Mouse (Mus musculus): Measurements from ENCODE around the gene Zpbp2. TPM values are rescaled to one million over a fixed set of nuclear protein-coding genes. Genes with fewer than 3 reads are reported as not detected.

Gene Zpbp2
- total and polyA plus RNA-seq, 2 experiments from 2014 or later: not detected

- DNase-seq: no peak
- 61% methylated on average over 12 of the region's 12 CpGs for WGBS
These were observed 4.3 kb downstream of the Zpbp2 start for GRCm38 (mm10) chr11:98555124-98555700.

GRCm38 (mm10) chr11:98560942-98561341, 10.0 kb downstream of the Zpbp2 start:
- H3K4me1 ChIP-seq (ENCODE audit: insufficient read depth): no peaks in the 10 kb centered on the region
- no peak overlapping the region for H3K9ac ChIP-seq
- H3K27ac ChIP-seq (ENCODE audit: low read depth, low read length): no peak overlapping the region
- TF ChIP-seq CTCF (IDR thresholded peaks at IDR 0.05; ENCODE audit: low read depth): no peak
- 10% methylated on average over 7 of the region's 7 CpGs for WGBS
- H3K36me3 ChIP-seq (ENCODE audit: insufficient read depth): no peaks in the 10 kb centered on the region
- no peak for ATAC-seq
- H3K4me2 ChIP-seq (ENCODE audit: low read depth): no peak overlapping the region
- no peak for DNase-seq
- H3K27me3 ChIP-seq (ENCODE audit: insufficient read depth, low read length): no peaks in the 10 kb centered on the region
- no peak overlapping the region for H3K4me3 ChIP-seq (ENCODE audit: low read depth, low read length)
- H3K9me3 ChIP-seq (ENCODE audit: low read length): no peaks in the 10 kb centered on the region

More at GRCm38 (mm10) chr11:98555124-98555700, 4.3 kb downstream of the Zpbp2 start:
- H3K4me3 ChIP-seq (ENCODE audit: low read depth, low read length): no peak overlapping the region
- H3K4me1 ChIP-seq (ENCODE audit: insufficient read depth): no peaks in the 10 kb centered on the region
- H3K27me3 ChIP-seq (ENCODE audit: insufficient read depth, low read length): peaks cover 2% of the 10 kb centered on the region; the same call in 1 of the 2 replicates
- no peak overlapping the region for H3K27ac ChIP-seq (ENCODE audit: low read depth, low read length)
- no peak overlapping the region for H3K4me2 ChIP-seq (ENCODE audit: low read depth)
- no peak for ATAC-seq
- peak; percentile 45 for TF ChIP-seq CTCF (IDR thresholded peaks at IDR 0.05; ENCODE audit: low read depth)
- no peaks in the 10 kb centered on the region for H3K36me3 ChIP-seq (ENCODE audit: insufficient read depth)
- no peaks in the 10 kb centered on the region for H3K9me3 ChIP-seq (ENCODE audit: low read length)
- no peak overlapping the region for H3K9ac ChIP-seq

- Histone ChIP-seq H3K4me3 (ENCODE audit: low read depth, low read length) (no peak overlapping the region), H3K4me1 (ENCODE audit: insufficient read depth) (no peaks in the 10 kb centered on the region), H3K9ac (no peak overlapping the region), H3K27ac (ENCODE audit: low read depth, low read length) (no peak overlapping the region), H3K36me3 (ENCODE audit: insufficient read depth) (no peaks in the 10 kb centered on the region), H3K27me3 (ENCODE audit: insufficient read depth, low read length) (no peaks in the 10 kb centered on the region), H3K9me3 (ENCODE audit: low read length) (no peaks in the 10 kb centered on the region), H3K4me2 (ENCODE audit: low read depth) (no peak overlapping the region)
- DNase-seq (no peak), ATAC-seq (no peak)
- no peak for TF ChIP-seq CTCF (IDR thresholded peaks at IDR 0.05; ENCODE audit: low read depth)
- WGBS: 81% methylated on average over 3 of the region's 3 CpGs
These were observed 12.1 kb downstream of the Zpbp2 start for GRCm38 (mm10) chr11:98563025-98563424.

DNA sequence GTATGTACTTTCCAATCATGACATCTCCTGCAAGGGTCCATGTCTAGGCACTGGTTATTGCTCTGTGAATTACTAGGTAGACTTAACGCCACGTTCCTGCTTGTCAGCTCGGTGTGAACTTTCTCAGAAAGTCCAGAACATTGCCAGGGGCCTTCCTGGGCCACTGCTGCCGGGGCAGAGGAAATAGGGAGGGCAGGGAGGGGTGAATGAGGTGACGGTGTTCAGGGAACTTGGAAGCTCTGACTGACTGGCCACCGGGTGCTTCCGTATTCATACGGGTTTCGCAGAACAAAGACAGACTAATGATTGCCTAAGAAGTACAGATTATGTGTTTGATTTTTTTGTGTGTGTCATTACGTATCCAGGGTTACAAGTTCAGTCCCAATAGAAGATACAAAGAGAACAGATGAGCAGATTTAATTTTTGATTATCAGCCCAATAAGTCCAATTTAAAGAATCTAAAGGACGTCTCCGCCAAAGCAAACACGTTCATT, 13.1 kb downstream of the Zpbp2 start:
- ATAC-seq (no peak), DNase-seq (no peak)
- Histone ChIP-seq H3K9ac (no peak overlapping the region), H3K4me3 (ENCODE audit: low read depth, low read length) (no peak overlapping the region), H3K9me3 (ENCODE audit: low read length) (no peaks in the 10 kb centered on the region), H3K4me1 (ENCODE audit: insufficient read depth) (no peaks in the 10 kb centered on the region), H3K36me3 (ENCODE audit: insufficient read depth) (no peaks in the 10 kb centered on the region), H3K27me3 (ENCODE audit: insufficient read depth, low read length) (no peaks in the 10 kb centered on the region), H3K4me2 (ENCODE audit: low read depth) (no peak overlapping the region), H3K27ac (ENCODE audit: low read depth, low read length) (no peak overlapping the region)
- WGBS: 49% methylated on average over 13 of the region's 13 CpGs
- TF ChIP-seq CTCF (IDR thresholded peaks at IDR 0.05; ENCODE audit: low read depth): no peak

DNA sequence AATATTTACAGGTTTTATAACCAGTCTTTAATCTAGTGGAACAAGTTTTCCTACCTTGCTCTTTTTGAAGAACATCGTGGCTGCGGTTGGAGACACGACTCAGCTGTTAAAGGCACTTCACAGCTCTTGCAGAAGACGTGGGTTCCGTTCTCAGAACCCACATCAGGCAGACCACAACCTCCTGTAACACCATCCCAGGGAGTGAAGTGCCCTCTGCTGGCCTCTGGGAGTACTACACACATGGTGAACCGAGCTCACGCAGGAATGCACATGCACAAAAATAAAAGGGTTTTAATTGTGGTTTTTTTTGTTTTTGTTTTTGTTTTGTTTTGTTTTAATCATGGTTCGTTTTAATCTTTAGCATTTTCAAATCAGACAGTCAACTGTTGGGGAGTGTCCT, 17.4 kb downstream of the Zpbp2 start:
- Histone ChIP-seq H3K4me1 (ENCODE audit: insufficient read depth) (no peaks in the 10 kb centered on the region), H3K36me3 (ENCODE audit: insufficient read depth) (no peaks in the 10 kb centered on the region), H3K4me3 (ENCODE audit: low read depth, low read length) (no peak overlapping the region), H3K27me3 (ENCODE audit: insufficient read depth, low read length) (no peaks in the 10 kb centered on the region), H3K27ac (ENCODE audit: low read depth, low read length) (no peak overlapping the region), H3K9ac (no peak overlapping the region), H3K4me2 (ENCODE audit: low read depth) (no peak overlapping the region), H3K9me3 (ENCODE audit: low read length) (no peaks in the 10 kb centered on the region)
- ATAC-seq (no peak), DNase-seq (no peak)
- WGBS: 87% methylated on average over 8 of the region's 8 CpGs
- peak; percentile 31; the same call in 1 of the 2 replicates for TF ChIP-seq CTCF (IDR thresholded peaks at IDR 0.05; ENCODE audit: low read depth)

- ATAC-seq: no peak
- 83% methylated on average over 6 of the region's 6 CpGs for WGBS
These were observed 18.6 kb downstream of the Zpbp2 start for GRCm38 (mm10) chr11:98569461-98569860.

DNA sequence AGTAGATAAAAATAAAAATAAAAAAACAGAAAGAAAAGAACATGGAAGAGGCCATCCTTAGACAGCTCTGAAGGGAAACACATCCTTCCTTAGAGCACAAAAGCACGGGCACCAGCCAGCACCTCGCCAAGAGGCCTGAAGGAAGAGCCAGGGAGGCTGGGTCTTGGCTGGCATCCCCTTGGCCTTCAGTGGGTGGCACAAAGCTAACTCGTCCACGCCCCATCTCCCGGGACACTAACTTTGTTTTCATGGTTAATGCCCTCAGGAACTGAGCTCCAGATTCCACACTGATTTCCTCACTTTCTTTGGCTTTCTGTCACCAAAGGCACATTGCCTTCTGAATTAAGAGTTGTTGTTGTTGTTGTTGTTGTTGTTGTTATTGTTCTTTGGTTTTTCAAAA, 26.9 kb downstream of the Zpbp2 start:
- Histone ChIP-seq H3K9ac (no peak overlapping the region), H3K9me3 (ENCODE audit: low read length) (no peaks in the 10 kb centered on the region), H3K27ac (ENCODE audit: low read depth, low read length) (no peak overlapping the region), H3K4me3 (ENCODE audit: low read depth, low read length) (no peak overlapping the region), H3K4me2 (ENCODE audit: low read depth) (no peak overlapping the region), H3K27me3 (ENCODE audit: insufficient read depth, low read length) (no peaks in the 10 kb centered on the region), H3K4me1 (ENCODE audit: insufficient read depth) (no peaks in the 10 kb centered on the region), H3K36me3 (ENCODE audit: insufficient read depth) (peaks cover 16% of the 10 kb centered on the region)
- DNase-seq: no peak
- TF ChIP-seq CTCF (IDR thresholded peaks at IDR 0.05; ENCODE audit: low read depth): no peak
- ATAC-seq: no peak
- WGBS: 70% methylated on average over 5 of the region's 5 CpGs

More at GRCm38 (mm10) chr11:98569461-98569860, 18.6 kb downstream of the Zpbp2 start:
- Histone ChIP-seq H3K9ac (no peak overlapping the region), H3K27ac (ENCODE audit: low read depth, low read length) (no peak overlapping the region), H3K4me2 (ENCODE audit: low read depth) (no peak overlapping the region), H3K36me3 (ENCODE audit: insufficient read depth) (no peaks in the 10 kb centered on the region), H3K9me3 (ENCODE audit: low read length) (no peaks in the 10 kb centered on the region), H3K4me1 (ENCODE audit: insufficient read depth) (no peaks in the 10 kb centered on the region), H3K27me3 (ENCODE audit: insufficient read depth, low read length) (no peaks in the 10 kb centered on the region), H3K4me3 (ENCODE audit: low read depth, low read length) (no peak overlapping the region)
- TF ChIP-seq CTCF (IDR thresholded peaks at IDR 0.05; ENCODE audit: low read depth): no peak
- DNase-seq: no peak
